Mouse (Mus musculus): ENCODE results near the gene Trim8. TPM values are rescaled to one million over a fixed set of nuclear protein-coding genes. Genes with fewer than 3 reads are reported as not detected.

The Trim8 gene
- total RNA-seq, 2 experiments from 2014 or later, result 33.9 to 38.8 TPM

DNA sequence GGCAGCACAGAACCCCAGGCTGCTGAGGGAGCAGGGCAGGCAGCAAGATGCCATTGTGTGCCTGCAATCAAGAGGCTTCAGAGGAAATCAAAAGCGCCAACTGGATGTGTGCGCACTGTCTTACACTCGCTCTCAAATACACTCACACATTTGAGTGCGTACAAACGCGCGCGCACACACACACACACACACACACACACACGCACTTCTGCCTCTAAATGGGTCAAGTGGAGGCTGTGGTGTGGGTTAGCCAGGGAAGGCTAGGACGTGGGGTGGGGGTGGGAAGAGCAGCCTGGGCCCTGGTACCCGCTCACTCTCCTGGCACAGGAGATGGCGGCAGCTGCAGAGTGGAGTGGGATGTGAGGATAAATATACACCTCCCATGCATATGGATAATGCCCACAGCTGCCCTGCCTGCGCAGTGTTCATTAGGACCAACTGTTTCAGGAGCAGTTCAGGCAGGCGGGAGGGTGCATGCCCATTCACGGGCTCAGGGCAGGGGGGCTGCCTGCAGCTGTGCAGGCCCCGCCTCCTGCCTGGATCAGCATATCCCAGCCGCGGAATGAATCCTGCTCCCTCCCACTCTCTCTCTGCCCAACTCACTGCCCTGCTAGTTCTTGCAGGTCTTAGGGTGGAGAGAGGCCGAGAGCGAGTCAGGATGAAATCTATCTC, 22.1 kb downstream of the Trim8 start:
- peak; percentile 68 to 76 for DNase-seq

DNA sequence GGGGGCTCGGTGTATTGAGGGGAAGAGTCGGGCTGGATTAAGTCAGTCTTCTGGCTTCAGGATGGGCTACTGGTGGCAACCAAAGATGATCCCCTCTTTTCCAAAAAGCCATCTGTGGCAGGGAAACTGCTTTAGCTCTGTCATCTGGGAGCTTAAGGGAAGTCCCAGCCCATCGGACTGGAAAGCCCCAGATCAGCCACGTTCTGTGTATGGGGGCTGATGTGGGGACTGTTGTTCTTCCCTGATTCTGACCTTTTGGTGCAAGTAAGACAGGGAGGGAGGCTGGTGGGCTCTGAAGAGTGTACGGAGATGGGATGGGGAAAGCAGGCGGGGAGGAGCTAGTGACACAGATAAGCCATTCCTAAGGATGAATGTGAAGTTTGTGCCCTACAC, 22.6 kb downstream of the Trim8 start:
- no peak for DNase-seq

DNA sequence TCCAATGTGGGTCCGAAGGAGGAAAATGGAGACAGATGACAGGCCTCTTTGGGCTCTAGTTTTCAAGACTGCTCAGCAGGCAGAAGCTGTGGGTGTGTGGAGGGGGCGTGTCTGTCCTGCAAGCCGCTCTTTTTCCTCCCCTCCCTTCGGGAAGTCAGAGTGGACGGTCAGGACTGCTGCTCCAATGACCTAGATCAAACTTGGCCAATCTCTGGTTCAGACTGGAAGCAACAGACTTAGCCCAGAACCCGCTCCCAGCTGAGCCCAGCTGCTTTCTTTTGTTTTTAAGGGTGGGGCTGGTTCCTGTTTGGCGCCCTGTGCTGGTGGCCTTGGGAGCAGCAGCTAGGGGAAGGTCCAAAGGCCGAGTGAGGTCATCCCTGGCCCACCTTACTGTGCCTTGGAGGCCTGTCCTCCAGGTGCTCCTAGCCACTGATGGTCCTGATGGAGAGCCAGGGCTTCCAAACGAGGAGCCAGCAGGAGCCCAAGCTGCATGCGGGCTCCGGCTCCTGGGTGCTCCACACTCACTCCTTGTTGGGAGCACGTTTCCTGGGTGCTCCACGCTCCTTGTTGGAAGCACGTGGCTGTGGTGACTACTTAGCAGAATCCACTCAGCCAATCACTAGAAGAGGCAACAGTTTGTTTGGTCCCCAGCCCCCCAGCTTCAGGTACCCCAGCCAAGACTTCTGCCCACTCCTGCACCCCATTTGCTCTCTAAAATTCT, 23.3 kb downstream of the Trim8 start:
- peak; percentile 89 to 95 for DNase-seq

DNA sequence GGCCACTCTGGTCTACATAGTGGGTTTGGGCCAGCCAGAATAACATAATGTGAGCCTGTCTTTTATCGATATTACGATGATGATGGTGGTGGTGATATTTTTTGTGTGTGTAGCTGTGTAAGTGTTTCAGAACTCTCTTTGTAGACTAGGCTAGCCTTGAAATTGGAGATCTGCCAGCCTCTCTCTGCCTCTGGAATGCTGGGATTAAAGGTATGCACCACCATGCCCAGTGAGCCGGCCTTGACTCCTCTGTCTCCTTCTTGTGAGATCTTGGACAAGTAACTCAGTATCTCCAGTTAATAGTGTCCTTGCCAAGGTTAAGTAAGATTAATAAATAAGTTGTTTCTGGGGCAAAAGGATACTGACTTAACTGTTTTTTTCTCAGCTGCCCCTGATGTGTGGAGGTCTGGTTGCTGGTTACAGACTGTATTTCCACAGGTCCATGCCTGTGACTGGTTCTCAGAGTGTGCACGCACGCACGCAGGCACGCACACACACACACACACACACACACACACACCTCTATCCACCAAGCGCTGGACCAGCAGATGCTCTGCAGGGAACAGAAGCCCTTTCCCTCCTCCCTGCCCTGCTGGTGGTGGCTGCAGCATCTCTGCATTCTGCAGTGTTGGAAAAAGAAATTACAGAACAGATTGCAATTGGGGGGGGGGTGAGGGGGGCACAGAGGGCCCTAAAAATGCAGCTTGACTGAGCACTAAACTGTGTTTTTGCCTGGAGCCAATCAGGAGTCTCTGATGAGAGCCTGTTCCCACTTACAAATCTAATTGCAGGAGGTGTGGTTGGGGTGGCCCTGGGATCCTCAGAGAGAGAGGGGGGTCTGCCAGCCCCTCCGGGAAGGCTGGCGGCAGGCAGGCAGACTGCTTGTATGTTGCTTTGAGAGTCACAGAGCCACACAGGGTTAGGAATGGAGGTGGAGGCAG, 24.5 kb downstream of the Trim8 start:
- no peak for DNase-seq

DNA sequence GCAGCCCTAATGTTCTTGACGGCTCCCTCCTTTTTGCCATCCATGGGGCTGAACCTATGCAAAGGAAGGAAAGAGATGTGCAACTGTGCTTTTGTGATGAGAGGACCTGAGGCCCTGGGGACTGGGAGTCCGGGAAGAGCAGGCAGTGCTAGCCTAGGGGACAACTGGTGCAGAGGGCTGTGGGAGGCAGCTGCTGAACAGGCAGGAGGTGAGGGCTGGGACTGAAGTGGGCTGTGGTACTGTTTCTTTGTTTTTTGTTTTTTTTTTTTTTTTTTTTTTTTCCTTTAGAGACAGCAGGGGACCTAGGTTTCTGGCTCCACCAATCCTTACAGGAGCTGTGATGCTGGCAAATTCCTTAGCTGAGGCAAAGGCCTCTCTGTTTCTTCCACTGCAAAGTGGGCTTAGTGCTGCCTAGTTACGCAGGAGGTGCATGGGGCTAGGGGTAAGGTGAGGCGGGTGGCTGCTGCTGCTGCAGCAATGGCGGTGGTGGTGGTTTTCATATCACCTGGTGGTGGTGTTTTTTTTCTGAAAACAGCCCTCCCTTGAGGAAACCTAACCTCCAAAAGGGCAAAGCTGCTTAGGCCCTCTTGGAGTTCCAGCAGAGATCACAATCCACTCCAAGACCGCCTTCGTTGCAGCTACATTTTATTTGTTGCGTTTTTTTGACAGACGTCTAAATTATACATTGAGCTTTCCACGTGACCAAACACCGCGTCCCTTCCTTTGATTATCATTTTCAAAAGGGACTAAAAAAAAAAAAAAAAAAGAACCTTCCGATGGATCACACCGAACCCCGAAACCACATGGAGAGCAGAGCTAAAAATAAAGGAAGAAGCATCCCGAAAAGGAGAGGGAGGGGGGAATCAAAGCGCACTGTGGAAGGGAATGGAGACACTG, 26.4 kb downstream of the Trim8 start:
- peak in 1 of 2 experiments; percentile 29 for DNase-seq

DNA sequence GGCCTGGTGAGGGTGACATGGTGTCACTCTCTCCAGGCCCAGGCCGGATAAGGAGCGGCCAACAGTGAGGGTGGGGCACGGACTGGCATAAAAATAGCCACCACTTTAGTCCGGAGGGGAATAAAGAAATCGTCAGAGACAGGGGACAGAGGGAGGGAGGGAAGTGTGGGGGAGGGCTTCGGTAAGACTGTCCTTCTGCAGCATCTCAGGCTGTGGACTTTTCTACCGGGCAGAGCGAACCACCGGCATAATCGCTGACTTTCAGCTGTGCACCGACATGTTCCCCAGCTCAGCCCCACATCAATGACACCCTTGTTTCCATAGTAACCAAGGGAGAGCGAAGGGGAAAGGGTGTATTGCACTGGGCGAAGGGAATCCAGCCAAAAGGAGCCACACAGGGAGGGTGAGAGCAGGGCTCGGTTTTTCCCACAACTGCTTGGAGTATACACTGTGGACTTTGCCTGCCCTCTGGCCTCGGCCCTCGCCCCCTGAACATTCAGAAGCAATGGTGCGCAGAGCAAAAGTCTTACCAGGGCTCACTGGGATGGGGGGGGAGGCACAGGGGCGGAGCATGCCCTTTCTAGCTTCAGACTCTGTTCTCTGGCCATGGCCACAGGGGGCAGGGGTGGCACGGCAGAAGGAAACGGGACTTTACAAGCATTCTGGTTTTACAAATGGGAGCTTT, 27.2 kb downstream of the Trim8 start:
- DNase-seq, result peak; percentile 78 to 89

DNA sequence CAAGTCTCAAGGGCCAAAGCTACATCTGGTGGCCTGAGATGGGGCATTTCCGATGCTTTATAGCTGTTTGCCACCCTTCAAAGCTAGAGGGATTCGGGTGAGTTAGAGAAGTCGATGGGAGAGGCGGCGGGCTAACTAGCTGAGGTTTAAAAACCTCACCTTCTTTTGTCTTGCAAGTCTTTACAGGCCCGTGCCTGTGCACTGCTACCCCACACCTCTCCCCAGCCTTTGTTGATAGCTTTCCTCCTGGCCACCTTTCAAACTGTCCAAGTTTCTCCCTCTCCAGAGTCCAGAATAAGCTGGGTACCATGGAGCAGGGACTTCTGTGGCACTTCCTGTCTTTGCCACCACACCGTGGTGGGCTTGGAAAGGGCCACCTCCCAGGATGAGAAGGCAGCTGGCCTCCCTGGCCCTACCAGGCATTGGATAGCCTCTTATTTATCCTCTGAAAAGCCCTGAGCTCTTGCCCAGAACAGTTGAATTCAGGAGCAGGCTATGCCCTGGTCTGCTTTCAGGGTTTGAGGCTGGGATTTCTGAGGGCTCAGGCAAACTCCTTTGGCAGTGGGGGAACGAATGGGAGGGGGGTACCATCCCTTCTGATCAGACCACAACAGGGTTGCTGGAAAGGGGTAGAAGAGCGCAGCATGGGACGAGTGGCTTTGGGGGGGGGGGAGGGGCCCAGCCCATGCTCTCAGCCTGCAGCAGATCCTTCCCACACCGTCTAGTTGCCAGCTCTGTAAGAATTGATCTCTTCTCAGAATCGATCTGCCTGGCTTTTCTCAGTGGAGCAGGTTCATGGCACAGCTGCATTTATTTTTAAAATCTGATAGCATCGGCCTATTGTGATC, 28.3 kb downstream of the Trim8 start:
- DNase-seq, result peak in 1 of 2 experiments; percentile 34

DNA sequence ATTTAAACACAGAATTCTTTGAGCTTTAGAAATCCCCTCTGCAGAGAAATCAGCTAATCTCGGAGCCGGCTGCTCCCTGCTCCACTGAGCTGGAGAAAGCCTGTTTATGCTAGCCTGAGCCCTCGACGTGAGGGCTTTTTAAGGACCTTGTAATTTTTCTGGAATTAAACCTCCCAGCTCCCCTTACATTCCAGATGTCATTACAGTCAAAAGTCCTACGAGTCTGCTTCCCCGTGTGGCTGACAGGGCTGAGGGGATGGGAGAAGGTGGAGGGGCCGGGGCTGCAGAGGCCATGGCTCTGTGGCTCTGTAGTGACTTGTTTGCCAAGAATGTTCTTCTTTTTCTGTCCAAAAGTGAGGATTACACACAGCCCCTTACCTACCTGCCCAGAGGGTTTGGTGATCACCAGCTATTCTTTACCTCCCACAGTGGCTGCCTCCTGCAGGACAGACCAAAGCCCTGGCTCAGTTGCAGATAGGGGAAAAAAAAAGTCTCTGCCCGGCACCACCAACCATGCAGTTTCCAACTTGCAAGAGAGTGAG, 29.0 kb downstream of the Trim8 start:
- no peak for DNase-seq

DNA sequence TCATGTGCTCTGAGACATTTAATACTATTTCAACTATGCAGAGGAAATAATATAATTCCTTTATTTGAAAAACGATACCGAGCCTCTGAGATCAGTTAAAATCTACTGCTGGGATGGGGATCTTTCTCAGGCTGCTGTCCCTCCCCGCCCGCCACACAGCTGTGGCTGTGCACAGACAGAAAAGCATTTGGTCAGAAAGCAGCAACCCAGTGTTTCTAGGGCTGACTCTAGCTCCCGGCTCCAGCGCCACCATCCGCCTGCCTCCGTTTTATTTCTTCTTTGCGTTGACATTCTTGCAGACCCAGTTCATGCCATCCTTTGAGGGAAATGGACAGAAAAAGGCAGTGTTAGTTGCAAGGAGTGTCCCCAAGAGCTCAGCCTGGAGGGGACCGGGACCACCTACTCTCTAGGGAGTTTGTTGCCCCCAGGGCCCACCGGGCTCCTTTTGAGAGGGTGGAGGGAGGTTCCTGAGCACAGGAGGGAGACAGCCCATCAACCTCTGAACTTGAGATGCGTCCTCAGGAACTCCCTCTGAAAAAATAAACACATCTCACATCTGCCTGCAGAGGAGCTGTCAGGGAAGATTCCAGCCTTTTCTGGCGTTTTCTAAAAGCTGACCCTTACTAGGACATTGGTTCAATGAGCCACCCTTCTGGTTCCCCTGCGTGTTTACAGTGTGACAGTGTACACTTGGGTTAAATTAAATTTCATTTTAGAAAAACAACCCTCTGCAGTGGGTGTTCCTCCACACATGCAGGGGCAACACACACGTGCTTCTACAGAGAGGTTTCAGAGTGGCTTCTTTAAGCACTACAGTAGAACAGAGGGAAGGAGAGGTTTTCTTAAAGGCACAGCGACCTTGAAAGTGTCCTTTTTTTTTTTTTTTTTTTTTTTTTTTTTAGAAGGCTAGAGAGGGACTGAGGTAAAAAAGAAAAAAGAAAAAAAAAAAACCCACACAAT, 29.8 kb downstream of the Trim8 start:
- peak in 1 of 2 experiments; percentile 67 for DNase-seq

DNA sequence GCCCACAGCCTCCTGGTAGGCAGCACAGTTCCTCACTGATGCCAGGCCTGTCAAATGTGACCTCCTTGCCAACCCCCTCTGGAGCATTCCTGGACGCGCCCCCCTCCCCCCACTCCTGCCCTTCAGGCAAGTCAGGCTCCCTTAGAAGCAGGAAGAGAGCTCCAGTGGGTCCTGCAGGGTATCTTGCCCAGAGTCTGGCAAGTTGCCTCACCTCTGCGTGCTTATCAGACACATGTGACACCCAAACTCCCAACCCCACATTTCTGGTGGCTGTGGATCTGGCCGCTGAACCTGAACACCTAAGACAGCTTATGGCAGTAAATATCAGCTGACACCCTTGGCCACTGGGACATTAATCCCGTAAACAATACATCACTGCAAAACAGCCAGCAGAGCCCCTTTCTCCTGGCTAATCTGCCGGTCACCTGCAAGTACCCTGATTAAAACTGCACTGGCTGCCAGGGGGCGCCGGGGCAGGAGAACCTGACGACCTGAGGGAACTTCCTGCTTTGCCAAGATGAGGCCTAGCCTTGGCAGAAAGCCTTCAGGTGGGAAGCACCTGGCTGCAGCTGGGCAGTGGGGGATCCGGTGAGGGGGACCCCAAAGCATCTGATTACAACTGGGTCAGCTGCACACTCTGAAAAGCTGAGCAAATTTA, 30.7 kb downstream of the Trim8 start:
- peak; percentile 57 to 70 for DNase-seq

DNA sequence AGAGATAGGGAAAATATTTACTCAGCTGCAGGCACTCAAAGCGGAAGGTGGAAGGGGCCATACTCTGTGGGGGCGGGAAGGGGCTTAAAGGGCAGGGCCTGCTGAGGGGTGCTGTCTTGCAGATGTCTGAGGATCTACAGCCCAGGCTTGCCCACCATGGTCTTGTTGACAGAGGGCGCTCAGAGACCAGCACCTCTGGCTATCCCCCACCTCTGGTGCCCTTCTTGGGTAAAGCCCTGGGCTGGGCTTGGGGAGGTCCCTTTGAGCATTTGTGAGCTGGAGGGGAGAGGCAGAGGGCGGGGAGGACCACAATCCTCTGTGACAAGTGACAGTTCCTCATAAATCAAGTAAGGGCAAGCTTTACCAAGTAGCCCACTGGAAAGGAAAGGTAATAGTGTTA, 31.6 kb downstream of the Trim8 start:
- DNase-seq, result no peak

DNA sequence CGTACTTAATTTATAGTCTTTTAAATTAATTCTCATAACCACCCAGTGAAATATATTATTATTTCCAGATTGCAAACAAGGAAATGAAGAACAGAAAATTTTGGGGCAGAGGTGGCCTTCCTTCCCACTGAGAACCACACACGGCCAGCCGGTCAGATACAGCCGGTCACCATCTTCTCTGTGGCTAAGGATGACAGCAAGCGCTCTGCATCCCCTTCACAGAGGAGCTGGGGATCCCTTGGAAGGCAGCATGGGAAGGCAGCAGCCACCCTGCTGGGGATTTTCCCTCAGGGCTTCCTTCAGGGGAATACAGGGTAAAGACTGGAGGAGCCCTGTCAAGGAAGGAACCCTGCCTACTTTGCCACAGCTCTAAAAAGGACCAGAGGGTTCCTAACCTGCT, 32.0 kb downstream of the Trim8 start:
- no peak for DNase-seq

DNA sequence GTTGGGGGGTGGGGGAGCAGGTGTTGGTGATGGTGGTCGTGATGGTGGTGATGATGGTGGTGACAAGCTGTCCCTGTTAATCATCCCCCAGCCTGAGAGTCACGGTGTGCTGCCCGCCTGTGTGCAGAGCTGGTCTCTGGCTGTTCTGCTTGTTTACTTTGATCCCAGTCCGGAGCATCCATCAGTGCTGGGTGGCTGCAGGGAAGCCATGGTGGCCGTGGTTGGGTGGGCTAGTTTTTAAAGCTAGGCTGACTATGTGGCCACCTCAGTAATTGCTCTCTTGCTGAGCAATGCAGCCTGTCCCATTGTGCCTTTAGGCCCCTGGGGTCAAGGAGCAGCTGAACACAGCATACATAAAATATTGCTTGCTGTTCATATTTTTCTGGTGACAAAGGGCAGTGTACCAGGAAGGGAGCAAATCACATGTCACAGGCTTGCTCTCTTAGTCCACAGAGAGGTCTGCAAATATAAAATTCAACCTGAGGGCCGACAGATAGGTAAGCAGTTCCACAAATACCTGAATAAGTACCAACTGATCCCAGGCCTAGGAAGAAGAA, 33.1 kb downstream of the Trim8 start:
- no peak for DNase-seq

DNA sequence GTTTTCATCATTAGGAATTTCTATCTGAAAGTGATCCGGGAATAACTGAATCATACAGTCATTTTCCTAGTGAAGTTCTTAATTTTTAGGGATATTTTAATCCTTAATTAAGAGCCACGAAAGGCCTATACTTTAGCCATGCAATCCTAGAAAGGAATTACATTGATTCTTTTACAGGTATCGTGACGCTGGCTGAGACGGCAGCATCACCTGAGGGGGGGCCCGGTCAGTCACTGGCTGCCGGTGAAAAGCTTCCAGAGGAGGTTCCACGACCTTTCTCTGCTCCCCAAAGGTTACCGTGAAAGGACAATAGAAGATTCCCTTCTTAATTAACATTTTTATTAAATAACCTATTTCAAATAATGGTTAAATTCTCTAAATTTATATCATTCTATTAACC, 35.9 kb downstream of the Trim8 start:
- DNase-seq, result no peak

DNA sequence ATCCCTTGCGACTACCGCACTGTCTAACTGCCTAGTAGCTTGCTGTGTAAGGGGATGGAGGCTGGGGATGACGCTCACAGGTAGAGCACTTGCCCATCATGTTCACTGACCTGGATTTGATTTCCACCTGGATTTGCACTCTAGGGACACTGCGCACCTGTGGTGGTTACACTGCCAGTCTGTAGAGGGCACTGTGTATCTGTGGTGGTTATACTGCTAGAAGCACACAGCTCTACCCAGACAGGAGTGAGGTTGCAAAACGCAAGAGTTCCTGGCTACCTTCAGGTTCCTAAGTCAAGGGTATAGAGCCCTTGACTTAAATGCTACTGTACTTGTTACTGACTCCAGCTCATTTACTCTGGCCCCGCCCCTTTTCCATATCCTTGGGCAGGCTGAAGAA, 36.7 kb downstream of the Trim8 start:
- DNase-seq, result no peak

DNA sequence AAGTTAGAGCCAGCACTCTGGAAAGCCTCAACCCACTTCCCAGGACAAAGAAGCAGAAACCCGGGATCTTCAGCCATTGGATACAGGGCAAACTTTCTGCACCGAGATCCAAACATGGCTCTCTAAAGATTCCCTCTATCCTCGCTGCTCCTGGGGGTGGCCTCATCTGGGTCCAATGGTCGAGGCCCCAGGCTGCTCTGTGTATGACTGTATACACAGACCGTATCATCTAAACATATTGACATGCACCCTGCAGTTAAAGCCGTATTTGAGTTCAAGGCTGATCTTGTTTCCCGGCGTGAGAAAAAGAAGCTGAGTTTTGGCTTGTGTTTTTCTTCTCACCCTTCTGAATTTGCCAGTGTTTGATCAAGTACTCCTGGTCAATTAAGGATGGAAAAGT, 41.2 kb downstream of the Trim8 start:
- no peak for DNase-seq

DNA sequence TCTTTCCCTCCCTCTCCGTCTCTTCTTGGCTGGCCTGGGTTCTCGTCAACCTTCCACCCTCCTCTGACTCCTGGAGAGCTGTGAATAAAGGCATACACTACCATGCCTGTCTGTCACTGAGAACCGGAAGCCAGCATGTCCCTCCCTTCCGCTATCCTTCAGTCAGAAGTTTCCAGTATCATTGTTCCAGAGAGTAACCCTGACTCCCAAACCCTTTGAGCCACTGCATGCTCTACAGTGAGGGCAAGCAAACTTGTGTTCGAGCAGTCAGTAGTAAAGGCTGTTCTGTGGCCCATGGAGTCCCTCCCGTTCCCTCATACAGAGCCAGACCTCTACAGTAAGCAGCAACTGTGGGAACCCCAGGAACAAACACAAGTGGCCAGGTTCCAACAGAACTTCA, 46.1 kb downstream of the Trim8 start:
- no peak for DNase-seq

DNA sequence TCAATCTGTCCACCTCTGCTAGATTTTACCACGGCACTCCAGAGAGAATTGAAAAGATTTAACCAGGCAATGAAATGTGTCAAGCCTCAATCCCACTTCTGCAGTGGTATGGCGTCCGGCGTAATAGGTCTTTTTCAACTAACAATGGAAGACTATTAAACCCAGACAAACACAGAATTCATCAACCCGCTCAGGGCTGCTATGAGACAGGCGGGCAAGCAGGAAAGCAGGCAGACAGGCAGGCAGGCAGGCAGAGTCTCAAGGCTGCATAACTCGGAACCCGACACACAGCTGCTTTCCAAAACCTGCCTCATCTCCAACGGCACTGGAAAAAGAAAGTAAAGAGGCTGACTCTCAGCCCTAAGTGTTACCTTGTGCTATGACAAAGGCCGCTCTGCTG, 46.6 kb downstream of the Trim8 start:
- no peak for DNase-seq

All from heart, adult 18-20 months (tissue).